Mouse (Mus musculus) forebrain, embryonic 16.5 days (tissue): Measurements from ENCODE around the gene Mmp28. TPM values are rescaled to one million over a fixed set of nuclear protein-coding genes. Genes with fewer than 3 reads are reported as not detected.

Source experiments
- ATAC-seq: fragments of 200-750 bp; cut with Nextera tagmentation; 2 replicates; pipeline ENCODE4 v1.8.0; 2017; ENCODE audit warnings: mild to moderate bottlenecking, moderate library complexity
- H3K27ac ChIP-seq: fragments of 300-500 bp; sonication (generic); 2 replicates; pipeline ENCODE4 v1.5.1; 2014; ENCODE audit warnings: low read length, control low read depth
- H3K27me3 ChIP-seq: fragments of 300-500 bp; sonication (generic); replicated peaks from 2 replicates; pipeline ENCODE4 v1.6.1; 2014; ENCODE audit warnings: low read length; ENCODE audit not compliant: control insufficient read depth, insufficient read depth
- H3K36me3 ChIP-seq: fragments of 300-500 bp; sonication (generic); 2 replicates; pipeline ENCODE4 v1.6.1; 2014; ENCODE audit not compliant: control insufficient read depth, insufficient read depth
- H3K4me1 ChIP-seq: fragments of 300-500 bp; sonication (generic); replicated peaks from 2 replicates; pipeline ENCODE4 v1.6.1; 2014; ENCODE audit warnings: low read length; ENCODE audit not compliant: control insufficient read depth, insufficient read depth
- H3K4me2 ChIP-seq: fragments of 300-500 bp; sonication (generic); 2 replicates; pipeline ENCODE4 v1.6.1; 2014; ENCODE audit warnings: mild to moderate bottlenecking, low read length, control low read depth
- H3K4me3 ChIP-seq: fragments of 300-500 bp; sonication (generic); replicated peaks from 2 replicates; pipeline ENCODE4 v1.5.1; 2014; ENCODE audit warnings: mild to moderate bottlenecking, low read length, control low read depth
- H3K9ac ChIP-seq: fragments of 300-500 bp; sonication (generic); replicated peaks from 2 replicates; pipeline ENCODE4 v1.6.1; 2014; ENCODE audit warnings: low read depth, low read length, control low read depth
- H3K9me3 ChIP-seq: fragments of 300-500 bp; sonication (generic); 2 replicates; pipeline ENCODE4 v1.6.1; 2016; ENCODE audit warnings: low read length; ENCODE audit not compliant: control insufficient read depth
- WGBS: fragments of 180-500 bp; shearing (Covaris S2); extraction: QIAGEN DNeasy Blood & Tissue Kit; methylation state at CpG from one replicate; pipeline ENCODE4 v1.1.7; 2014; 5-methylcytosine and 5-hydroxymethylcytosine counted together
- polyA plus RNA-seq: library from polyadenylated mRNA; unstranded; fragments of >200 nt; fragmentation: Nextera tagmentation; extraction: Ambion mirVana; gene quantifications from 2 replicates; pipeline ENCODE4 v1.2.1, GENCODE M21; 2015

The Mmp28 gene
- polyA plus RNA-seq, 1 experiment from 2014 or later: 1.8 TPM

DNA sequence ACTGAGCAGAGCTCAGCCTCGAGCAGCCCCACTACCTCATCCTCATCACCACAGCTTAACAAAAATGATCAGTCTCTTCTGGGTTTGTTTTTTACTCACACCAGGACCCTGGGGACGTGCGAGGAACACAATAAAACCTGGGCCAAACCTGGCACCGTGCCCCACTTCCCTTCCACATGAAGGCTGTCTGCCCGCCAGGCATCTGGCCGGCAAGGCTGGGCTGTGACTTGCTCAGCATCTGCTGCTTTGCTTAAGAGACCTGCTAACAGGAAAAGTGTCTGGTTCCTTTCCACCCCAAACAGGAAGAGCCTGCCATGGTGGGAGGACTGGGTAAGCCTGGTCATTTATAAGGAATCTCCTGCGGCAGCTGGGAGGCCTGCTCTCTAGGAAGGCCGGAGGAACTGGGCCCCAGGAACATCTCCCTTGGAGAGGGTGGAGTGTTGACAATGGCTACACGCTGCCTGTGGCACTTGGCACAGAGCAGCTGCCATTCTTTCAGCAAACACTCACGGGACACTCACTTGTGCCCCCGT is 4.3 kb upstream of the Mmp28 start:
- Histone ChIP-seq H3K27me3 (peaks cover 14% of the 10 kb centered on the region), H3K27ac (0 out of 2 replicates have a peak overlapping the region, but pooled peaks have one; percentile 9)
- ATAC-seq: peak; percentile 38; the same call in 1 of the 2 replicates

DNA sequence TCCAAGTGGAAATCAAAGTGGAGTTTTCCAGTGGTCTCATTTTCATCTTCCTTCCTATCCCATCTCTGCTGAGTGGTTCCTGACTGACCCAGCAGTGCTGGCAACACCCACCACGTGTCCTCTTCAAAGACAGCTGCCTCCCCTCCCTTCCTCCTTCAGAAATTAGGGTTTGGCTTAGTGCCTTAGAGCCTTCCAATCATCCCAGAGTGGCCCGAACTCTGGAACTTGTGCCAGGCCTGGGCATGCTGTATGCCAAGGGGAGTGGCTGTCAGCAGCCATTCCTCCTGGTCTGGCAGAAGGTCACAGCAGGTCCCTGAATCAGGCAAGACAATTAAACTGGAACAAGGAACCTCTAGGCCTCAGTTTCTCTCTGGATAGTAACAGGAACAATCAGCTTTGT is 3.1 kb upstream of the Mmp28 start:
- ATAC-seq: peak; percentile 40; the same call in 1 of the 2 replicates
- Histone ChIP-seq H3K4me2 (no peak overlapping the region), H3K9me3 (no peaks in the 10 kb centered on the region), H3K4me1 (peaks cover 21% of the 10 kb centered on the region), H3K9ac (no peak overlapping the region), H3K27ac (no peak overlapping the region), H3K27me3 (peaks cover 17% of the 10 kb centered on the region), H3K36me3 (no peaks in the 10 kb centered on the region), H3K4me3 (no peak overlapping the region)
- WGBS: 13% methylated on average over 2 of the region's 2 CpGs

More for the DNA sequence above, 4.3 kb upstream of the Mmp28 start:
- Histone ChIP-seq H3K4me1 (peaks cover 25% of the 10 kb centered on the region), H3K9me3 (no peaks in the 10 kb centered on the region), H3K4me3 (no peak overlapping the region), H3K9ac (no peak overlapping the region), H3K36me3 (no peaks in the 10 kb centered on the region), H3K4me2 (no peak overlapping the region)
- WGBS: 35% methylated on average over 11 of the region's 11 CpGs

DNA sequence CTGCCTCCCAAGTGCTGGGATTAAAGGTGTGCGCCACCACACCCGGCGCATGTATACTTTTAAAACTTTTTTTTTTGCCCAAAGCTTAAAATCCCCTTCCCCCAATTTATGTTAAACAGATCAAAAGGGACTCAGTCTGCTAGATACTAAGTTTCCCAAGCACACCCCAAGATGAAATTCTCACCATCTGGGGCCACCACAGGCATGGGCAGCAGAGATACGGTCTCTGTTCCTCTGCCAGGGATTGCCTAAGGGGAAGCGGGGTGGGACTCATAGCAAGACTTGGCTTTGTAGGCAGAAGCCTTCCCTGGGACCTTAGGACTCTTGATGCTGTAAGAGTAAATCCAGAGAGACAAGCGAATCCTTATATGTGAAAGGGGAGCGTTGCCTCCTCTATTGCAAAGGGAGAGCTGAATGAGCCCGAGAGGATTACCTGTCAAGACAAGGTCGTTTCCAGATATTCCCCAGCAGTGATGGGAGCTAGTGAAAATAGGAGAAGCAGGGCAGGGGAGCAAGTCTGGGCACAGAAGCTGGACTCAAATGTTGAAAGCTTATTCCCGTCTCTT is 1.3 kb downstream of the Mmp28 start:
- no peaks in the 10 kb centered on the region for H3K36me3 ChIP-seq
- no peak overlapping the region for H3K9ac ChIP-seq
- no peaks in the 10 kb centered on the region for H3K9me3 ChIP-seq
- ATAC-seq: no peak
- H3K4me2 ChIP-seq: no peak overlapping the region
- 72% methylated on average over 10 of the region's 10 CpGs for WGBS
- no peak overlapping the region for H3K4me3 ChIP-seq
- peaks cover 14% of the 10 kb centered on the region for H3K4me1 ChIP-seq
- no peak overlapping the region for H3K27ac ChIP-seq
- H3K27me3 ChIP-seq: peaks cover 17% of the 10 kb centered on the region

DNA sequence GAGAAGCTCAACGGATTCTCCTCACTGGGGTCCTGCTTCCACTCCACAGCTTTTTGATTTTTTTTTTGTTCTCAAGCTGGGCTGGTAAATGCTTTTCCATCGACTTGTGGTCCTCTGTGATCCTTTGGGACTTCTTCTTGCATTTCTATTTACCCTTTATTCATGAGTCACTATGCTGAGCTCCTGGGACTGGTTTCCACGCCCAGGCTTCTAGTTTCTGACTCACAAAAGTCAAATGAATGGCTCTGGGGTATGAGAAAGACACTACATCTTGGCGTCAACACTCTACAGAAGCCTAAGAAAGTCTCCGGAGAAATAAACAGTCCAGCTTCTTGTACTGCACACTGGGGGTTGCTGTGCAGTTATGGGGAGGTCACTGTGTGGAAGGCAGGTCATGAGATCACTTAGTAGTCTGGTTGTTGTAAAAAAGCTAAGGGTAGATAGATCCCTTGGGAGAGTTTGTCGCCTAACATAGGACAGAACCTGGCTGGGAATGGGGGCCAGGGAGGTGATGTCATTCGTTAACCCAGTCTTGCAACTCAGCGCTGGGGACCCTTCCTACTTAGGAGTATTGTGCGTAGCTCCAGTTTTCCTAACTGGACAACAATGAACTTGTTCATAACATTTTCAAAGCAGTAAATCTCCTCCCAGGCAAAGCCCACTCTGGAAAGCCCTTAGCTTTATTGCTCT is 4.8 kb downstream of the Mmp28 start:
- ATAC-seq: no peak
- WGBS: 48% methylated on average over 9 of the region's 9 CpGs
- H3K27me3 ChIP-seq: peaks cover 4% of the 10 kb centered on the region

DNA sequence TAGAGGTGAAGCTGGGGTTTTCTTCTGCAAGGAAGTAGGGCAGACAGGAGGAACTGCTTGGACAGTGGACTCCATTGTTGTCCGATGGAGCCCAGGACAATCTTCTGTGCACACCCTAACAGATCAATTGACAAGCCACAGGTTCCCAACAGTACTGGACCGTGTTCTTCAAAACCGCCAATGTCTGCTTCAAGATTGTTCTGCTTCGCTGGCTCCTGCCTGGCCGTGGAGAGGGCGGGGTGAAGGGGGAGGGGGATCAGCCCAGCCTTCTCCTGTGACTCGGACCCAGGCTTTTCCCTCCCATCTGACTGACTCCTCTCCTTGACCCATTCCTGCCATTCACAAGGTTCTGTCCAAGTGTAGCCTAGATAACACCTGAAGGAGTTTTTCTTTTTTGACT is 5.6 kb downstream of the Mmp28 start:
- Histone ChIP-seq H3K36me3 (no peaks in the 10 kb centered on the region), H3K27ac (no peak overlapping the region), H3K9me3 (no peaks in the 10 kb centered on the region), H3K9ac (no peak overlapping the region), H3K27me3 (peaks cover 3% of the 10 kb centered on the region), H3K4me2 (no peak overlapping the region), H3K4me3 (no peak overlapping the region), H3K4me1 (no peaks in the 10 kb centered on the region)
- WGBS: 28% methylated on average over 7 of the region's 7 CpGs
- ATAC-seq: no peak

More for the DNA sequence above, 4.8 kb downstream of the Mmp28 start:
- Histone ChIP-seq H3K9ac (no peak overlapping the region), H3K27ac (no peak overlapping the region), H3K36me3 (no peaks in the 10 kb centered on the region), H3K4me1 (peaks cover 7% of the 10 kb centered on the region), H3K9me3 (no peaks in the 10 kb centered on the region), H3K4me3 (no peak overlapping the region), H3K4me2 (no peak overlapping the region)

DNA sequence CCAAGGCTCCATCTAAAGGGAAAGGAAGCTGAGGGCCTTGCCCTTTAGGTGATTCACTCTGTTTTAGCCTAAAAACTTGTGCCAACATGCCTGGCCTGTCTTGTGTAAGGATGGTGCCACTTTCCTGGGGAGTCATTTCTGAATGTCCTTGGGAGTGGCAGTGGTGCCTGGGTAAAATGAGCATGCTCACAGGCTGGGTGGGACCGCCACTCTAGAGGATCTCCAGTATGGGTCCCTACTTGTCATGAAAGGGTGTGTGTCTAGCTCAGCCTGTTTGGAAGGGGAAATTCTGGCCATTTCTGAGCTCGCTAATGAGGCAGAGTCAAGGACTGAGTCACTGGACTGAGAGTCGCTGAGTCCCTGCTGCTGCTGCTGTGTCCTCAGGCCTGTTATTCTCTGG is 7.3 kb downstream of the Mmp28 start:
- H3K9me3 ChIP-seq: no peaks in the 10 kb centered on the region
- H3K4me1 ChIP-seq: no peaks in the 10 kb centered on the region
- H3K4me2 ChIP-seq: no peak overlapping the region
- no peak overlapping the region for H3K4me3 ChIP-seq
- no peak for ATAC-seq
- H3K27me3 ChIP-seq: no peaks in the 10 kb centered on the region
- no peak overlapping the region for H3K9ac ChIP-seq
- no peak overlapping the region for H3K27ac ChIP-seq
- H3K36me3 ChIP-seq: no peaks in the 10 kb centered on the region
- WGBS: 71% methylated on average over 3 of the region's 3 CpGs

DNA sequence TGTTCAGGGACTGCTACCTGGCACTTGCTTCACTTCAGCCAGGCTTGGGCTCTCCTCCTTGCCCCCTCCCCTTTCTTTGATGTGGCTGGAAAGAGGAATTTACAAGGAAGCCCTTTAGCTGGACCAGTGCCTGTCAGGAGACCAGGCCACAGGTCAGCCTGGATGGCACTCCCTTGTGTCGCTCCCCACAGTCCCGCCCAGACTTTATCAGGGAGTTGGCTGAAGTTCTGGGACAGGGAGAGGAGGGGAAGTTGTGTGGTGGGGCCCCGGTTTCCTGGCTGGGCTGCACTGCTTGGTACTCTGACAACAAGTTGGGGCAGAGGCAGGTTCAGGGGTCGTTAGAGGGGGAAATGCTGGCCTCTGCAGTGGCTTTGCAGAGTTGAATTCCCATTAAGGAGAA is 8.3 kb downstream of the Mmp28 start:
- H3K27me3 ChIP-seq: no peaks in the 10 kb centered on the region
- no peak overlapping the region for H3K4me2 ChIP-seq
- H3K27ac ChIP-seq: no peak overlapping the region
- no peaks in the 10 kb centered on the region for H3K9me3 ChIP-seq
- WGBS: 31% methylated on average over 4 of the region's 4 CpGs
- H3K4me3 ChIP-seq: no peak overlapping the region
- no peaks in the 10 kb centered on the region for H3K36me3 ChIP-seq
- no peaks in the 10 kb centered on the region for H3K4me1 ChIP-seq
- no peak overlapping the region for H3K9ac ChIP-seq
- no peak for ATAC-seq

DNA sequence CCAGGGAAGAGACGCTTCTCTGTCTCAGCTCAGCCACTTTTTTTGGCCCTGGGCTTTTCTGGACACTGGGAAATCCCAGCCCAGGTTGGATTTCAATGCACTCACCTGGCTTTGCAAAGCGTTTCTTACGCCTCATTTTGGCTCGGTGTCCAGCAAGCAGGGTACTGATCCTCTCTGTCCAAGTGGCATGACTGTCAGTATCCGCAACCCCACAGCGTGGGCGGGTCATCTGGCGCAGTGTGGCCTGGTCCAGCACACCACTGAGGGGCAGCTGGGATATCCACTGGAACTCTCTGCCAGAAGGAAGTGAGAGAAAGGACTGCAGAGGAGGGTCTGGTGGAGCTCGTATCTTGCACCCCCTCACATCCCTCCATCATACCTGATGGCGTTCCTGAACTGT is 11.6 kb downstream of the Mmp28 start:
- 89% methylated on average over 10 of the region's 10 CpGs for WGBS
- Histone ChIP-seq H3K9me3 (no peaks in the 10 kb centered on the region), H3K4me3 (no peak overlapping the region), H3K4me2 (no peak overlapping the region), H3K27me3 (no peaks in the 10 kb centered on the region; the same call in 1 of the 2 replicates), H3K9ac (no peak overlapping the region), H3K27ac (no peak overlapping the region), H3K4me1 (peaks cover 9% of the 10 kb centered on the region), H3K36me3 (no peaks in the 10 kb centered on the region)
- no peak for ATAC-seq

DNA sequence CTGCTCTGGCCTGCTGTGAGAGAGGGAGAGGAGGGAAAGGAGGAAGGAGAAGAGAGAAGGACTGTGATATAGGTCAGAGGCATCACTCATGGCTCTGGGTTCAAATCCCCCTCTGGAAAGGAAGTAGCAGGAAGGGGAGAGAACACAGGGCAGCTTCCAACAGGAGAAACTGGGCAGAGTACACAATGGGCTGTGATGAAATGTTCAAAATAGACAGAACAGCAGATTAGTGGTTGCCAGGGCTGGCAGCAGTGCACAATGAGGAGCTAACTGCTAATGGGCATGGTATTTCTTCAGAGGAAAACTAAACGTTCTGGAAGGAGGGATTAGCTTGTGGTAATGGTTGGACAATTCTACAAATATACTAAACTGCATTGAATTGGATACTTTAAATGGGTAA is 12.3 kb downstream of the Mmp28 start:
- no peaks in the 10 kb centered on the region for H3K9me3 ChIP-seq
- ATAC-seq: no peak
- H3K36me3 ChIP-seq: no peaks in the 10 kb centered on the region
- H3K9ac ChIP-seq: no peak overlapping the region
- H3K4me3 ChIP-seq: no peak overlapping the region
- H3K27me3 ChIP-seq: peaks cover under 1% of the 10 kb centered on the region
- peaks cover 9% of the 10 kb centered on the region for H3K4me1 ChIP-seq
- WGBS: 6% methylated on average over 1 of the region's 1 CpGs
- H3K27ac ChIP-seq: no peak overlapping the region
- H3K4me2 ChIP-seq: no peak overlapping the region
